Mouse (Mus musculus): ENCODE data around the gene Slamf8.

- TF ChIP-seq POLR2A (IDR thresholded peaks at IDR 0.05; ENCODE audit: borderline replicate concordance, extremely low read depth, insufficient read depth, insufficient read length, poor library complexity, severe bottlenecking) (no peak), CTCF (IDR thresholded peaks at IDR 0.05; ENCODE audit: borderline replicate concordance, extremely low read depth, insufficient read depth, insufficient read length) (no peak)
These were observed 41.1 kb downstream of the Slamf8 start for GRCm38 (mm10) chr1:172549314-172549713.

Data from brain, embryonic 14.5 days (tissue).